Mouse (Mus musculus) myocyte (in vitro differentiated cells): ENCODE measurements around the gene Rgs9.

ENCODE experiments used
- CEBPB ChIP-seq: IDR thresholded peaks from 2 replicates; pipeline ENCODE4 v1.6.1; 2011; ENCODE audit warnings: mild to moderate bottlenecking, moderate library complexity; ENCODE audit not compliant: poor library complexity, insufficient read depth, severe bottlenecking
- E2F4 ChIP-seq: IDR thresholded peaks from one replicate; pipeline ENCODE4 v1.6.1; 2011; ENCODE audit warnings: mild to moderate bottlenecking, control low read depth, moderate library complexity; ENCODE audit not compliant: insufficient read depth
- MAX ChIP-seq: IDR thresholded peaks from one replicate; pipeline ENCODE4 v1.6.1; 2011; ENCODE audit warnings: low read depth, mild to moderate bottlenecking, control low read depth
- MYOD1 ChIP-seq, 3 experiments: IDR thresholded peaks; one replicate each; pipeline ENCODE4 v1.6.1; 2011; ENCODE audit warnings: control low read depth in 2 of 3, low read depth in 2 of 3, mild to moderate bottlenecking in 2 of 3, moderate library complexity in 1 of 3; ENCODE audit not compliant: insufficient read length in 2 of 3, control insufficient read depth in 1 of 3
- MYOG ChIP-seq, 3 experiments: IDR thresholded peaks; one replicate each; pipeline ENCODE4 v1.6.1; 2011; ENCODE audit warnings: control low read depth in 2 of 3, low read depth in 2 of 3, mild to moderate bottlenecking in 2 of 3; ENCODE audit not compliant: insufficient read length in 2 of 3, control insufficient read depth in 1 of 3, insufficient read depth in 1 of 3
- POLR2A ChIP-seq: IDR thresholded peaks from one replicate; pipeline ENCODE4 v1.6.1; 2011; ENCODE audit warnings: low read depth, mild to moderate bottlenecking, control low read depth, moderate library complexity; ENCODE audit not compliant: insufficient read length
- POLR2AphosphoS2 ChIP-seq: IDR thresholded peaks from one replicate; pipeline ENCODE4 v1.6.1; 2011; ENCODE audit warnings: low read depth, control low read depth; ENCODE audit not compliant: insufficient read length
- REST ChIP-seq: IDR thresholded peaks from one replicate; pipeline ENCODE4 v1.6.1; 2011; ENCODE audit warnings: mild to moderate bottlenecking, control low read depth, moderate library complexity; ENCODE audit not compliant: insufficient read depth, insufficient read length
- SRF ChIP-seq: IDR thresholded peaks from one replicate; pipeline ENCODE4 v1.6.1; 2011; ENCODE audit warnings: low read depth; ENCODE audit not compliant: control insufficient read depth, insufficient read length
- TCF12 ChIP-seq: IDR thresholded peaks from one replicate; pipeline ENCODE4 v1.6.1; 2011; ENCODE audit warnings: mild to moderate bottlenecking, control low read depth; ENCODE audit not compliant: poor library complexity, insufficient read depth, severe bottlenecking
- USF1 ChIP-seq: IDR thresholded peaks from one replicate; pipeline ENCODE4 v1.6.1; 2011; ENCODE audit warnings: low read depth, mild to moderate bottlenecking, control low read depth, moderate library complexity

GRCm38 (mm10) chr11:109278186-109278585 is 19.7 kb downstream of the Rgs9 start:
- TF ChIP-seq USF1 = no peak
- TF ChIP-seq E2F4 = no peak
- no peak for TF ChIP-seq MAX
- TF ChIP-seq POLR2A = no peak
- TF ChIP-seq CEBPB = no peak
- TF ChIP-seq POLR2AphosphoS2 = no peak
- TF ChIP-seq SRF = no peak
- TF ChIP-seq TCF12 = no peak
- no peak for TF ChIP-seq MYOG (IDR thresholded peaks at IDR 0.05; ENCODE audit: control insufficient read depth in 1 of 3, insufficient read depth in 1 of 3, insufficient read length in 2 of 3, low read depth in 2 of 3)
- no peak for TF ChIP-seq MYOD1 (IDR thresholded peaks at IDR 0.05; ENCODE audit: control insufficient read depth in 1 of 3, insufficient read length in 2 of 3, low read depth in 2 of 3)
- TF ChIP-seq REST = no peak
